Mouse (Mus musculus): ENCODE results near the gene Pdx1. TPM values are rescaled to one million over a fixed set of nuclear protein-coding genes. Genes with fewer than 3 reads are reported as not detected.
A peak's percentile ranks its signal among the peaks of the same experiment; 100 is the strongest.

The Pdx1 gene
- polyA plus RNA-seq, 1 experiment, result not detected

DNA sequence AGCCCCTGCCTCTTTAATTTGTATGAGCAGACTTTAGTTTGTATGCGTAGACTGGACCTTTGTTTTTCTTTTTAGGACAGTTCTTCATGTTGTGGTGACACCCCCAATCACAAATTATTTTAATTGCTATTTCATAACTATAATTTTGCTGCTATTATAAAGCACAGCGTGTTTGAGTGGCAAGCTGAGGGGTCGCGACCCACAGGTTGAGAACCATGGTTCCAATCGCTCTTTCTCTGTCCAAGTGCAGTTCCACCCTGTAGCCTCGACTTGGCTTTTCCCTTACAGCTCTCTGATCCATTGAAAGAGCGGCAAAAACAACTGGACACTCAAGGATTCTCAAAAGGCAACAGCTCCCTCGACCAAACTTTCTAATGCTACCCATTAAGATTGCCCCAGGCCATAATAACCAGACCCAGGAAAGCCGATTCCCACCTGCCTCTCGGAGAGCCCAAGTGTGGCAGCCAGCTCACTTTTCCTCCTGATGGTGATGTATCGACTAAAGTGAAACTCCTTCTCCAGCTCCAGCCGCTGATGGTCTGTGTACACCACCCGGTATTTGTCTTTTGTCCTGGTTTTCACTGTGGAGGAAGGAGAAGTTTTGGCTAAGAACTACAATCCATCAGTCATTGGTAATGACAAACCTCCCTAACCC lies 33.1 kb downstream of the Pdx1 start:
- peaks cover 49% of the 10 kb centered on the region for H3K27me3 ChIP-seq (ENCODE audit: control insufficient read depth, insufficient read depth, low read length)
- 16% methylated on average over 13 of the region's 13 CpGs for WGBS

GRCm38 (mm10) chr5:147304276-147305155 lies 34.8 kb downstream of the Pdx1 start:
- no peak overlapping the region for H3K27ac ChIP-seq (ENCODE audit: control insufficient read depth, insufficient read depth, low read length)
- WGBS, result 5% methylated on average over 54 of the region's 54 CpGs

More for the DNA sequence above, 33.1 kb downstream of the Pdx1 start:
- H3K4me3 ChIP-seq (ENCODE audit: control insufficient read depth, insufficient read depth, low read length), result no peak overlapping the region
- H3K36me3 ChIP-seq (ENCODE audit: control insufficient read depth, insufficient read depth, low read length), result no peaks in the 10 kb centered on the region
- H3K4me1 ChIP-seq (replicated peaks; ENCODE audit: control insufficient read depth, insufficient read depth, low read length), result no peaks in the 10 kb centered on the region
- no peak for TF ChIP-seq POLR2A (IDR thresholded peaks at IDR 0.05; ENCODE audit: control insufficient read depth, extremely low read depth, insufficient read depth, low read length, poor library complexity)
- TF ChIP-seq CTCF (IDR thresholded peaks at IDR 0.05; ENCODE audit: borderline replicate concordance, control insufficient read depth, extremely low read depth, insufficient read depth, low read length, poor library complexity), result no peak
- no peak for DNase-seq
- H3K27ac ChIP-seq (ENCODE audit: control insufficient read depth, insufficient read depth, low read length), result no peak overlapping the region

DNA sequence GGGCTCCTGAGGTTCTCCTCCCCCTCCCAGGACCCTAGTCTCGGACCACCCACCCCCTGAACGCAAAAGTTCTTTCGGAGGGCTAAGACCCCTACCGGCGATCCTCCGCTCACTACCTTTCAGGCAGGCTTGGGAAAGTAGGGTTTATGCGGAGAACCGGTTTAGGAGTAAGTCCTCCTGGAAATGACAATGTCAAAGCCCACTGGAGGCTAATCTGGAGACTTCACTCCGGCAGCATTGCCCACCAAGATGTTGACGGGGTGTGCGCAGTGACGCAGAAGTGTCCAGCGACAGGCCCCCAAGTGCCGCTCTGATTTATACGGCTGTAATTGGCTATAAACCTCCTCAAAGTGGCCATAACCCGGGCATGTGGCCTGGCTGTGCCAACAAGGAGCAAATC lies 35.4 kb downstream of the Pdx1 start:
- WGBS, result 12% methylated on average over 16 of the region's 16 CpGs
- Histone ChIP-seq H3K36me3 (ENCODE audit: control insufficient read depth, insufficient read depth, low read length) (no peaks in the 10 kb centered on the region), H3K4me1 (replicated peaks; ENCODE audit: control insufficient read depth, insufficient read depth, low read length) (no peaks in the 10 kb centered on the region), H3K27me3 (ENCODE audit: control insufficient read depth, insufficient read depth, low read length) (peaks cover 41% of the 10 kb centered on the region), H3K4me3 (ENCODE audit: control insufficient read depth, insufficient read depth, low read length) (no peak overlapping the region), H3K27ac (ENCODE audit: control insufficient read depth, insufficient read depth, low read length) (no peak overlapping the region)
- DNase-seq, result no peak
- TF ChIP-seq POLR2A (IDR thresholded peaks at IDR 0.05; ENCODE audit: control insufficient read depth, extremely low read depth, insufficient read depth, low read length, poor library complexity), result no peak
- no peak for TF ChIP-seq CTCF (IDR thresholded peaks at IDR 0.05; ENCODE audit: borderline replicate concordance, control insufficient read depth, extremely low read depth, insufficient read depth, low read length, poor library complexity)

More at GRCm38 (mm10) chr5:147304276-147305155, 34.8 kb downstream of the Pdx1 start:
- Histone ChIP-seq H3K36me3 (ENCODE audit: control insufficient read depth, insufficient read depth, low read length) (no peaks in the 10 kb centered on the region), H3K4me1 (replicated peaks; ENCODE audit: control insufficient read depth, insufficient read depth, low read length) (no peaks in the 10 kb centered on the region), H3K4me3 (ENCODE audit: control insufficient read depth, insufficient read depth, low read length) (no peak overlapping the region), H3K27me3 (ENCODE audit: control insufficient read depth, insufficient read depth, low read length) (peaks cover 47% of the 10 kb centered on the region)
- no peak for DNase-seq
- TF ChIP-seq CTCF (IDR thresholded peaks at IDR 0.05; ENCODE audit: borderline replicate concordance, control insufficient read depth, extremely low read depth, insufficient read depth, low read length, poor library complexity), result no peak
- TF ChIP-seq POLR2A (IDR thresholded peaks at IDR 0.05; ENCODE audit: control insufficient read depth, extremely low read depth, insufficient read depth, low read length, poor library complexity), result no peak

- WGBS, result 4% methylated on average over 58 of the region's 58 CpGs
- H3K27me3 ChIP-seq (ENCODE audit: control insufficient read depth, insufficient read depth, low read length), result peaks cover 38% of the 10 kb centered on the region
These were observed 36.3 kb downstream of the Pdx1 start for GRCm38 (mm10) chr5:147305856-147306637.

GRCm38 (mm10) chr5:147306638-147307397 lies 37.1 kb downstream of the Pdx1 start, which contains the start of gene Cdx2:
TSS of gene Cdx2 (minus strand) at chr5:147307270.
- peaks cover 34% of the 10 kb centered on the region for H3K27me3 ChIP-seq (ENCODE audit: control insufficient read depth, insufficient read depth, low read length)

More at GRCm38 (mm10) chr5:147305856-147306637, 36.3 kb downstream of the Pdx1 start:
- no peaks in the 10 kb centered on the region for H3K4me1 ChIP-seq (replicated peaks; ENCODE audit: control insufficient read depth, insufficient read depth, low read length)
- DNase-seq, result no peak
- H3K36me3 ChIP-seq (ENCODE audit: control insufficient read depth, insufficient read depth, low read length), result no peaks in the 10 kb centered on the region
- TF ChIP-seq POLR2A (IDR thresholded peaks at IDR 0.05; ENCODE audit: control insufficient read depth, extremely low read depth, insufficient read depth, low read length, poor library complexity), result no peak
- no peak for TF ChIP-seq CTCF (IDR thresholded peaks at IDR 0.05; ENCODE audit: borderline replicate concordance, control insufficient read depth, extremely low read depth, insufficient read depth, low read length, poor library complexity)
- no peak overlapping the region for H3K4me3 ChIP-seq (ENCODE audit: control insufficient read depth, insufficient read depth, low read length)
- no peak overlapping the region for H3K27ac ChIP-seq (ENCODE audit: control insufficient read depth, insufficient read depth, low read length)

More at GRCm38 (mm10) chr5:147306638-147307397, 37.1 kb downstream of the Pdx1 start, which contains the start of gene Cdx2:
- Histone ChIP-seq H3K27ac (ENCODE audit: control insufficient read depth, insufficient read depth, low read length) (no peak within 1 kb of the TSS), H3K4me1 (replicated peaks; ENCODE audit: control insufficient read depth, insufficient read depth, low read length) (no peaks in the 10 kb centered on the region), H3K36me3 (ENCODE audit: control insufficient read depth, insufficient read depth, low read length) (no peaks in the 10 kb centered on the region), H3K4me3 (ENCODE audit: control insufficient read depth, insufficient read depth, low read length) (no peak within 1 kb of the TSS)
- no peak for DNase-seq
- WGBS, result 4% methylated on average over 59 of the region's 63 CpGs
- TF ChIP-seq POLR2A (IDR thresholded peaks at IDR 0.05; ENCODE audit: control insufficient read depth, extremely low read depth, insufficient read depth, low read length, poor library complexity) (0 out of 2 replicates have a peak, but pooled peaks have one; percentile 23), CTCF (IDR thresholded peaks at IDR 0.05; ENCODE audit: borderline replicate concordance, control insufficient read depth, extremely low read depth, insufficient read depth, low read length, poor library complexity) (no peak)
